Mouse (Mus musculus): ENCODE measurements around the gene Ldlrad3. TPM values are rescaled to one million over a fixed set of nuclear protein-coding genes. Genes with fewer than 3 reads are reported as not detected.

The Ldlrad3 gene
- 1.4 and 1.5 TPM in 2 replicates for polyA plus RNA-seq (2012; rRNA removed)

GRCm38 (mm10) chr2:102185951-102186561 is at the start of gene Ldlrad3:
TSS of gene Ldlrad3 (minus strand) at chr2:102186385.
- peak; percentile 51 for DNase-seq (ENCODE audit: low read depth, low spot score)
- under 1% methylated on average over 75 of the region's 77 CpGs for WGBS

GRCm38 (mm10) chr2:102231470-102231869 is 45.3 kb upstream of the Ldlrad3 start:
- WGBS = 65% methylated on average over 5 of the region's 5 CpGs
- DNase-seq (ENCODE audit: low read depth, low spot score) = no peak

- 65% methylated on average over 2 of the region's 2 CpGs for WGBS
- DNase-seq (ENCODE audit: low read depth, low spot score) = no peak
Measured at GRCm38 (mm10) chr2:102229126-102229525, 42.9 kb upstream of the Ldlrad3 start.

GRCm38 (mm10) chr2:102228331-102228730 is 42.1 kb upstream of the Ldlrad3 start:
- no peak for DNase-seq (ENCODE audit: low read depth, low spot score)
- WGBS = 65% methylated on average over 5 of the region's 5 CpGs

GRCm38 (mm10) chr2:102227839-102228238 is 41.7 kb upstream of the Ldlrad3 start:
- 89% methylated on average over 8 of the region's 8 CpGs for WGBS

GRCm38 (mm10) chr2:102226274-102226673 is 40.1 kb upstream of the Ldlrad3 start:
- no peak for DNase-seq (ENCODE audit: low read depth, low spot score)
- WGBS = 75% methylated on average over 15 of the region's 15 CpGs

More at GRCm38 (mm10) chr2:102227839-102228238, 41.7 kb upstream of the Ldlrad3 start:
- DNase-seq (ENCODE audit: low read depth, low spot score) = no peak

GRCm38 (mm10) chr2:102223355-102224128 is 37.4 kb upstream of the Ldlrad3 start:
- DNase-seq (ENCODE audit: low read depth, low spot score) = no peak
- 34% methylated on average over 11 of the region's 11 CpGs for WGBS

- 43% methylated on average over 3 of the region's 3 CpGs for WGBS
- DNase-seq (ENCODE audit: low read depth, low spot score) = no peak
Measured at GRCm38 (mm10) chr2:102222749-102223148, 36.6 kb upstream of the Ldlrad3 start.

- DNase-seq (ENCODE audit: low read depth, low spot score) = no peak
- WGBS = 91% methylated on average over 1 of the region's 1 CpGs
Measured at GRCm38 (mm10) chr2:102216817-102217216, 30.6 kb upstream of the Ldlrad3 start.

GRCm38 (mm10) chr2:102212096-102212495 is 25.9 kb upstream of the Ldlrad3 start:
- 20% methylated on average over 4 of the region's 4 CpGs for WGBS
- no peak for DNase-seq (ENCODE audit: low read depth, low spot score)

GRCm38 (mm10) chr2:102205672-102206399 is 19.7 kb upstream of the Ldlrad3 start:
- DNase-seq (ENCODE audit: low read depth, low spot score) = no peak
- WGBS = 25% methylated on average over 14 of the region's 14 CpGs

GRCm38 (mm10) chr2:102203478-102203877 is 17.3 kb upstream of the Ldlrad3 start:
- DNase-seq (ENCODE audit: low read depth, low spot score) = no peak

GRCm38 (mm10) chr2:102202211-102202770 is 16.1 kb upstream of the Ldlrad3 start:
- no peak for DNase-seq (ENCODE audit: low read depth, low spot score)
- WGBS = 82% methylated on average over 2 of the region's 2 CpGs

- DNase-seq (ENCODE audit: low read depth, low spot score) = no peak
Measured at GRCm38 (mm10) chr2:102201198-102201948, 15.2 kb upstream of the Ldlrad3 start.

GRCm38 (mm10) chr2:102197332-102197731 is 11.1 kb upstream of the Ldlrad3 start:
- DNase-seq (ENCODE audit: low read depth, low spot score) = peak; percentile 36
- WGBS = 60% methylated on average over 1 of the region's 1 CpGs

More at GRCm38 (mm10) chr2:102201198-102201948, 15.2 kb upstream of the Ldlrad3 start:
- WGBS = 62% methylated on average over 14 of the region's 14 CpGs

- 70% methylated on average over 8 of the region's 8 CpGs for WGBS
- DNase-seq (ENCODE audit: low read depth, low spot score) = no peak
Measured at GRCm38 (mm10) chr2:102196709-102197108, 10.5 kb upstream of the Ldlrad3 start.

GRCm38 (mm10) chr2:102195494-102195893 is 9.3 kb upstream of the Ldlrad3 start:
- no peak for DNase-seq (ENCODE audit: low read depth, low spot score)
- 84% methylated on average over 4 of the region's 4 CpGs for WGBS

- 80% methylated on average over 4 of the region's 4 CpGs for WGBS
- no peak for DNase-seq (ENCODE audit: low read depth, low spot score)
Measured at GRCm38 (mm10) chr2:102194247-102194646, 8.1 kb upstream of the Ldlrad3 start.
